Mouse (Mus musculus) forebrain, postnatal 0 days (tissue): ENCODE results near the gene Cbfb. TPM values are rescaled to one million over a fixed set of nuclear protein-coding genes. Genes with fewer than 3 reads are reported as not detected.

Source experiments
- ATAC-seq: fragments of 200-750 bp; cut with Nextera tagmentation; 2 replicates; pipeline ENCODE4 v1.8.0; 2017; ENCODE audit warnings: mild to moderate bottlenecking, moderate library complexity
- DNase-seq: peaks from one replicate; pipeline ENCODE4 v3.0.0-alpha.2; 2015
- H3K27ac ChIP-seq: fragments of 300-500 bp; sonication (generic); 2 replicates; pipeline ENCODE4 v1.5.1; 2014; ENCODE audit warnings: low read depth, mild to moderate bottlenecking, antibody characterized with exemption, low read length, moderate library complexity, mixed read lengths
- H3K27me3 ChIP-seq: fragments of 300-500 bp; sonication (generic); 2 replicates; pipeline ENCODE4 v1.6.1; 2014; ENCODE audit warnings: mild to moderate bottlenecking, low read length, mixed read lengths; ENCODE audit not compliant: insufficient read depth
- H3K36me3 ChIP-seq: fragments of 300-500 bp; sonication (generic); 2 replicates; pipeline ENCODE4 v1.6.1; 2014; ENCODE audit warnings: mild to moderate bottlenecking, moderate library complexity; ENCODE audit not compliant: insufficient read depth
- H3K4me1 ChIP-seq: fragments of 300-500 bp; sonication (generic); 2 replicates; pipeline ENCODE4 v1.6.1; 2014; ENCODE audit warnings: antibody characterized with exemption; ENCODE audit not compliant: insufficient read depth
- H3K4me2 ChIP-seq: fragments of 300-500 bp; sonication (generic); 2 replicates; pipeline ENCODE4 v1.6.1; 2014; ENCODE audit warnings: low read depth, mild to moderate bottlenecking, moderate library complexity
- H3K4me3 ChIP-seq: fragments of 300-500 bp; sonication (generic); 2 replicates; pipeline ENCODE4 v1.5.1; 2014; ENCODE audit warnings: low read depth, low read length, mixed read lengths
- H3K9ac ChIP-seq: fragments of 300-500 bp; sonication (generic); 2 replicates; pipeline ENCODE4 v1.6.1; 2014; ENCODE audit warnings: mild to moderate bottlenecking
- H3K9me3 ChIP-seq: fragments of 300-500 bp; sonication (generic); 2 replicates; pipeline ENCODE4 v1.6.1; 2016; ENCODE audit warnings: low read length
- CTCF ChIP-seq: sonication (generic); IDR thresholded peaks from 2 replicates; pipeline ENCODE4 v1.5.1; 2016; ENCODE audit warnings: antibody characterized with exemption, control low read depth, low read depth
- WGBS: fragments of 180-500 bp; shearing (Covaris S2); extraction: QIAGEN DNeasy Blood & Tissue Kit; methylation state at CpG from one replicate; pipeline ENCODE4 v1.1.7; 2014; 5-methylcytosine and 5-hydroxymethylcytosine counted together
- polyA plus RNA-seq: library from polyadenylated mRNA; unstranded; fragments of >200 nt; fragmentation: Nextera tagmentation; extraction: Ambion mirVana; gene quantifications from 2 replicates; pipeline ENCODE4 v1.2.1, GENCODE M21; 2015
- total RNA-seq: library from RNA; depleted of rRNA; stranded (reverse); fragments of >200 nt; gene quantifications from 2 replicates; pipeline ENCODE4 v1.2.3, GENCODE M21; 2014

The Cbfb gene
- total and polyA plus RNA-seq, 2 experiments from 2014 or later = 29.9 to 65.6 TPM

DNA sequence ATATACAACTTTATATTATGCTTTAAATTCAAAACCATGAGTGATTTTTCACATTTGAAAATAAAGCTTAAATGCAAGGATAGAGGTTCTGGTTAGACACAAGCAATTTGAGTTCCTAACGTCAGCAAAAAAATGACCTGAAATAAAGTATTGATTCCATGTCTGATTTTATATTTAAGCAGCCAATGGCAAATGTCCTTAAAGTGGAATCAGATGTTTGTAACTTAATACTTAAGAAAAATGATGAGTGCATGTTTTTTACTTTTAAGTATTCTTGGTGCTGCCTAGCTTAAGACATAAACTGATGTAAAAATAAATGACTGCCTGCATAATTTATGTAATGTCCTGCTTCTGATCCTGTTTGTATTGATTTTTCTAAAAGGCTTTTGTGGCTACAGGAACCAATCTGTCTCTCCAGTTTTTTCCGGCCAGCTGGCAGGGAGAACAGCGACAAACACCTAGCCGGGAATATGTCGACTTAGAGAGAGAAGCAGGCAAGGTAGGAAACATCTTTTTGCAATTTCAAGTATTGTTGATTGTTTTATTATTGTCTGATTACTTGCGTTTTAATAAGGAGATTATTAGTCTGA is 7.8 kb downstream of the Cbfb start:
- Histone ChIP-seq H3K4me3 (no peak overlapping the region), H3K9ac (no peak overlapping the region), H3K4me2 (no peak overlapping the region), H3K27ac (no peak overlapping the region), H3K27me3 (no peaks in the 10 kb centered on the region), H3K4me1 (no peaks in the 10 kb centered on the region), H3K36me3 (no peaks in the 10 kb centered on the region), H3K9me3 (no peaks in the 10 kb centered on the region)
- ATAC-seq (no peak), DNase-seq (no peak)
- 82% methylated on average over 6 of the region's 6 CpGs for WGBS
- no peak for TF ChIP-seq CTCF

DNA sequence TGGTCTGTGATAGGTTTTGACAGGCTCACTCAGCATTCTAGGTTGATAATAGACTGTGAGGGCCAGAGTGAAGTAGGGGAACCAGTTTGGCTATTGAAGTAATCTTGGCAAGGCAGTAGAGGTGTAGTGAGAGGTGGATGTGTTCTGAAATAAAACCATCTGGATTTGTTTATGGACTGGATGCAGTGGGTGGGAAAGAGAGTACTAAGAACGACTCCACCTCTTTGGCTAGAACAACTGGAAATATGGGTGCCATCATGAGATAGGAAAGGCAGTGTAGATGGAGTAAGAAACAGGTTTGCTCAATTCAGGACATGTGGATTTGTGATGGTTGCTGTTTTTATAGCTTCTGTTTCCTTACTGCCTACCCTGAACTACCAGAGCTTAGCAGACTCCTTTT is 11.7 kb downstream of the Cbfb start:
- H3K4me1 ChIP-seq = no peaks in the 10 kb centered on the region
- no peaks in the 10 kb centered on the region for H3K9me3 ChIP-seq
- no peaks in the 10 kb centered on the region for H3K36me3 ChIP-seq
- H3K9ac ChIP-seq = no peak overlapping the region
- ATAC-seq (no peak), DNase-seq (no peak)
- H3K27me3 ChIP-seq = no peaks in the 10 kb centered on the region
- no peak overlapping the region for H3K4me2 ChIP-seq
- whole genome bisulfite sequencing = 69% methylated on average over 1 of the region's 1 CpGs
- H3K27ac ChIP-seq = no peak overlapping the region
- TF ChIP-seq CTCF = no peak
- no peak overlapping the region for H3K4me3 ChIP-seq

DNA sequence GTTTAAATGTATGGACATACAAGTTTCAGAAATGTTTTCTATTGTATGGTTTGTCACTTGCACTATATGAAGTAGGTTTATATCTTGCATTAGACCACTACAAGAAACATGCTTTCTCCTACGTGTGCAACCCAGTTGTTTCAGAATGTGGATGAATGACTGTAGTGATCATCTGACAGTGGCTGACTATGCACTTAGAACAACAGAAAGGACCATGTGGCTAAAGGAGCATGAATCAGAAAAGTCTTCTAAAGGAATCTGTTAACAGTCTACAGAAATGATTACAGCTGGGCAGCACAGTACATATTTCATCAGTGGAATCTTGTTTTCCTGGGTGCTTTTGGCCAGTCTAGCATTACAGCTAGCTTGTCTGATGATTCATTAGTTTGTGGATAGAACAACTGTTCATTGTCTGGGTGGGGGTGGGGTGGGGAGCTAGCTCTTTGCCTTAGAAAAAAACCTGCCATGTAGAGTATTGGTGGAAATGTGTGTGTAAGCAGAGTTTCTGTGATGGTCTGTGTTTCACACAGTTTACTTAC is 16.1 kb downstream of the Cbfb start:
- no peak for TF ChIP-seq CTCF

DNA sequence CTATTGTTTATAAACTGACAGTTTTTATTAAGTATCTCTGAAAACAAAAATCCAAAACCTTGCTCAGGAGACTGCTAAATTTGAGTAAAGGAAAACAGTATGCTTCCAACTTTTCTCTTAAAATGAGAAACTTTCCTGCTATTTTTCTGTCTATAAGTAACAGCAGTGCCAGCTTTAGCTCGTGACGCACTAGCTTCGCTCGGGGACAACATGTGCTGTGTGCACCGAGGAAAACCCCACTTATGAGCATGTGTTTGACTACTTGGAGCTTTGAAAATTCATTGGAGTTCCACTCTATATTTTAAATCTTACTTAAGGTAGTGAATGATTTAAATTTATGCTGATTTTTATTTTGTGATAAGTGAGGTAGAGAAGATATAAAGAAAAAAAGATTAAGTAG is 21.7 kb downstream of the Cbfb start:
- ATAC-seq (no peak), DNase-seq (no peak)
- H3K4me3 ChIP-seq = no peak overlapping the region
- H3K9ac ChIP-seq = no peak overlapping the region
- no peak overlapping the region for H3K27ac ChIP-seq
- TF ChIP-seq CTCF = no peak
- H3K9me3 ChIP-seq = no peaks in the 10 kb centered on the region
- H3K36me3 ChIP-seq = peaks cover 17% of the 10 kb centered on the region
- no peak overlapping the region for H3K4me2 ChIP-seq
- 90% methylated on average over 5 of the region's 5 CpGs for WGBS
- H3K4me1 ChIP-seq = no peaks in the 10 kb centered on the region
- no peaks in the 10 kb centered on the region for H3K27me3 ChIP-seq

More for the DNA sequence above, 16.1 kb downstream of the Cbfb start:
- no peak for ATAC-seq
- Histone ChIP-seq H3K27me3 (no peaks in the 10 kb centered on the region), H3K9ac (no peak overlapping the region), H3K36me3 (no peaks in the 10 kb centered on the region), H3K9me3 (no peaks in the 10 kb centered on the region), H3K27ac (no peak overlapping the region), H3K4me1 (no peaks in the 10 kb centered on the region), H3K4me2 (no peak overlapping the region), H3K4me3 (no peak overlapping the region)
- DNase-seq = no peak
- 61% methylated on average over 1 of the region's 1 CpGs for WGBS

DNA sequence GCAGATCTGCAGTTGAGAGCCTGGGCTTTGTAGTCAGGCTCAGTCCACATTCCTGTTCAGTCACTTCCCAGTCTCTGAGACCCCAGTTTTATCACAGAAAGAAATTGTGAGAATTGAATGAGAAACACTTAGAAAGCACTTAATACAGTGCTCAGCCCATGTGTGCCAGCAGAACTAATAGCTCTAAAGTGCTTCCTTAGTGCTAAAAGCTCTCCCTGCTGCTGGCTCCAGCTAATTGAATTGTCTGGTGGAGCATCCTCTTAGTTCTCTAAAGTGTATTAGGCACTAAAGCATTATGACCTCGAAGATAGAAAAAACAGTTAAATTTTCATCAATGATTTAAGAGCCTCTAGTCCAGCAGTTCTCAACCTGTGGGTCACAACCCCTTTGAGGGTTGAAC is 35.3 kb downstream of the Cbfb start:
- peaks cover 3% of the 10 kb centered on the region; the same call in 1 of the 2 replicates for H3K36me3 ChIP-seq
- 0 out of 2 replicates have a peak, but pooled peaks cover 4% of the 10 kb centered on the region for H3K4me1 ChIP-seq
- no peaks in the 10 kb centered on the region for H3K27me3 ChIP-seq
- H3K4me3 ChIP-seq = no peak overlapping the region
- H3K27ac ChIP-seq = no peak overlapping the region
- ATAC-seq (peak; percentile 53), DNase-seq (no peak)
- TF ChIP-seq CTCF = no peak
- WGBS = 79% methylated on average over 1 of the region's 1 CpGs
- no peak overlapping the region for H3K9ac ChIP-seq
- H3K9me3 ChIP-seq = no peaks in the 10 kb centered on the region
- no peak overlapping the region for H3K4me2 ChIP-seq

DNA sequence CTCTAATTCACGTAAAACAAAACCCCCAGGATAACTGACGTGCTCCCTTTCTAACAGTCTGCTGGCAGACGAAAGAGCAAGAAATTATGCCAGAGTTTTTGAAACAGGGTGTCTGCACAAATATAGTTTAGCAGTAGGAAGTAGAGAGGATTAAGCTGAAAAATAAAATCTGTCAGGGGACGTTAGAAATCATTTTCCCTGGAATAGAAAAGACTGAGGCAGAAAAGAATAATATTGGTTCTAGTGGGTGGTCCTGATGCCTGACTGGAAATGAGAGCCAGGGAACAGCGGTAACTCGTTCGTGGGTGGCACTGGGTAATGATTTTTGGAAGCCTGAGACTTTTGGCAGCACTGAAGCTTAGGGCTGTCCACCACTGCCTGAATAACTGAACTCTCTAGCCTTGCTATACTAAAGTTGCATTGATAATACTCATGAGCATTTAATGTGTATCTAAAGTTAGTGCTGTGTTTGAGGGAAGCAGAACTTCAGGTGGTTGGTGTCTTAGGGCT is 36.3 kb downstream of the Cbfb start:
- peak; percentile 11 for DNase-seq
- WGBS = 37% methylated on average over 7 of the region's 7 CpGs
- ATAC-seq = no peak
- Histone ChIP-seq H3K36me3 (no peaks in the 10 kb centered on the region), H3K9ac (no peak overlapping the region), H3K4me1 (0 out of 2 replicates have a peak, but pooled peaks cover 4% of the 10 kb centered on the region), H3K4me2 (no peak overlapping the region), H3K9me3 (no peaks in the 10 kb centered on the region), H3K27me3 (no peaks in the 10 kb centered on the region), H3K4me3 (no peak overlapping the region), H3K27ac (no peak overlapping the region)
- TF ChIP-seq CTCF = no peak

DNA sequence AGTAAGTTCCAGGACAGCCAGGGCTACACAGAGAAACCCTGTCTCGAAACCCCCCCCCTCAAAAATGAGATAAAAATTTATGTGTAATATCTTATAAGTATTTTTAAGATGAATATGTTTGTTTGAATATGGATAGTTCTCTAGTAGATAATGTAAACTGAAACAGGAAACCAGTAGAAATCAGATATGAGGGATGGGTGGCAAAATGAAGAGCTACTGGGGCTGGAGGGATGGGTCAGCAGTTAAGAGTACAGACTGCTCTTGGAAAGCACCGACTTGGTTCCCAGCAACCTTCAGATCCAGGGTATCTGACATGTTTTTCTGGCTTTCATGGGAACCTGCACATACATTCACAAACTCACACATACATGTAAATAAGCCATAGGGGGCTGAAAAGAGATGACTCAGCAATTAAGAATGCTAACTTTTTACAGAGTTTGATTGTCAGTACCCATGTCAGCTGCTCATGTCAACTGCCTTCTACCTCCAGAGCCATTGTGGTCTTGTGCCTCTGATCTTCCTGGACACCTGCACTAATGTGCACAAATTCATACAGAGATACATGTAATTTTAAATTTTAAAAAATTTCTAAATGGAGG is 37.3 kb downstream of the Cbfb start:
- Histone ChIP-seq H3K4me1 (0 out of 2 replicates have a peak, but pooled peaks cover 4% of the 10 kb centered on the region), H3K27me3 (no peaks in the 10 kb centered on the region), H3K4me2 (no peak overlapping the region), H3K36me3 (no peaks in the 10 kb centered on the region), H3K4me3 (no peak overlapping the region), H3K9me3 (no peaks in the 10 kb centered on the region), H3K9ac (no peak overlapping the region), H3K27ac (no peak overlapping the region)
- 95% methylated on average over 2 of the region's 2 CpGs for WGBS
- DNase-seq (no peak), ATAC-seq (no peak)
- TF ChIP-seq CTCF = no peak
